Mouse (Mus musculus): Measurements from ENCODE around the gene Olfr1018.

Gene Olfr1018

DNA sequence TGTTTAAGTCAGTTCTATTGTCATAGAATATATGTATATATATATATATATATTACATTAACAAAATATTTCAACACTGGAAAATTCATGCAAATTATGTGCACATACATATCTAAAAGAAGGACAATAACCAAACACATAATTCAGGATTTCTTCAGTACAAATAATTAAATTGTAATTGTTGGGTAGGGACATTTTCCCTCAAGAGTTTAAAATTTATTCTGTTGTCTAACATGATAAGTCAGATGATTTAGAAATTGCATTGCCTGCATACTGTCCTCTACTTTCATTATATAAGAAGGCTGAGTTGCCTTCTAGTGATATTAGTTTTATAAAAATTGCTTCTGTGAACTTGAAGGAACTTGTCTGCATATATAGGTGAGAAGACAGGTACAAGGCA, at the start of gene Olfr1018:
Gene Olfr1018, plus strand, starts transcription at position 301 of the 400 bp plus-strand sequence.
- DNase-seq = no peak

GRCm38 (mm10) chr2:85772413-85772812, 45.9 kb upstream of the Olfr1018 start, which contains the start of gene Olfr1014:
TSS of gene Olfr1014 (plus strand) at chr2:85772713.
- DNase-seq = no peak

DNA sequence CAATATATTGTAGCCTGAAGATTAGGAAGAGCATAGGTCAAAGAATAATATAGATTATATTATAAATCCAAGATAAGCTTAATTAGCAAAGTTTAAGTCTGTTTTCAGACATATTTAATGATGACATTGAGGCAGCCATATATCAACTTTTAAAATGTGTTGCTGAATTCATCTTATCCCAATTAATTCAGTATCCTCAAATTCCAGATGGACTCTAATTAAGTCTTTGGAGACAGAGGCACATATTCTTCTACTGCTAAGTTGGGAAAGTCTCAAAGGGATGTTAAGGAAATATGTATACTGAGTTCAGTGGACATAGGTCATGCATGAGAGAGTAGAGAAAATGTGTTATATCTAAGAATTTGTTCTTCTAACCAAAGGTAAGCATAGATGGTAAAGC, 36.6 kb upstream of the Olfr1018 start, which contains the start of gene Olfr1015:
Gene Olfr1015, plus strand, starts transcription at position 301 of the 400 bp plus-strand sequence.
- no peak for DNase-seq

GRCm38 (mm10) chr2:85792331-85792730, 25.9 kb upstream of the Olfr1018 start:
- DNase-seq = no peak

DNA sequence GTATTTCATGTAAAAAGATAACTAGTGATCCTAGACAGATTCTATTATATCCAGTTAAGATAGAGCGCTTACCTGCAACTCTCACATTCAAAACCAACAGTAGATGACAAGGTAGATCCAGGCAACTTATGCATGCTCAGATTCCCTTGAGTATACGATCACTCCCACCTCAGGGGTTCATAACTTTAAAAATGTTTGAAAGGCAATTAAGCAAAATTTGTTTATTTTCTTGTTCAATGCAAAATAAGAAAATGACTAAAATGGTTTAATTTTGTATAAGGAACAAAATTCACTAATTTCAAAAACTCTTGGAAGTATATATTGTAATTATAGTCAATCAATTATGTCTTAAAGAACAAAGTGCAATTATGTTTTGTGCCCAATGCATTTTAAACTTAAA, 15.8 kb upstream of the Olfr1018 start, which contains the start of gene Olfr1016:
Gene Olfr1016, minus strand, starts transcription at position 101 of the 400 bp plus-strand sequence.
- no peak for DNase-seq

- DNase-seq = no peak
Observed at GRCm38 (mm10) chr2:85804501-85804900, 13.8 kb upstream of the Olfr1018 start.

DNA sequence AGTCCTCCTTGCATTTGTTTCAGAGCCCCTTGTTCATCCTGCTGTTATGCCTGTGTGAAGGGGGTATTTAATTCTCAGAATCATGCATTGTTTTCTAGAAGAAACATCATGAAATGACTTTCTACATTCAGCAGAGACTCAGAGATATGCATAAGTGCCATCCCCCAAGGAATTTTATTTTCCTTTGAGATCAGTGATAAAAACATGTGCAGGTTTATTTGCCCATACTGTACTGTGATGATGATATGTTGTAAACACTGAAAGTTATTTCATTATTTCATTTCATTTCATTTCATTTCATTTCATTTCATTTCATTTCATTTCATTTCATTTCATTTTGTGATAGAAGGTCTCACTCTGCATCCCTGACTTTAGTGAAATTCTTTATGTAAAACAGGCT, 27.1 kb downstream of the Olfr1018 start, which contains the start of gene Olfr1019:
Gene Olfr1019, minus strand, starts transcription at position 101 of the 400 bp plus-strand sequence.
- no peak for DNase-seq

DNA sequence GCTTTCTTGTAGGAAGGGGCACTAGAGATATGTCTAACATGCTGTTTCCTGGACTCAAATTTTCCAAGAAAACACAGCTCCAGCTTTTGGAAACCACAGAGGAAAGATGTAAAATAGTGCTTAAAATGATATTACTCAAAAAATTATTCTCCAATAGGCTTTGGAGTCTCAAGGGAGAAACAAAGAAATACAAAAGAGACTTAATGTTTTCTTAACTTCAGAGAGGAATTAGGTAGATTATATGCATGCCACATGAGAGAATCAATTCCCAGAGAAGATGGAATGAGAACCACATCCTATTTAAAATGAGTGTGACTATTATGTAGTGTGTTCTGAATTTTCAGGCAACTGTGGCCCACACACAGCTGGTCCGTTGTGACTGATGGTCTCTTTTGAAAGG, 28.5 kb downstream of the Olfr1018 start, which contains the start of gene Olfr1020:
Gene Olfr1020, plus strand, starts transcription at position 301 of the 400 bp plus-strand sequence.
- DNase-seq = no peak

DNA sequence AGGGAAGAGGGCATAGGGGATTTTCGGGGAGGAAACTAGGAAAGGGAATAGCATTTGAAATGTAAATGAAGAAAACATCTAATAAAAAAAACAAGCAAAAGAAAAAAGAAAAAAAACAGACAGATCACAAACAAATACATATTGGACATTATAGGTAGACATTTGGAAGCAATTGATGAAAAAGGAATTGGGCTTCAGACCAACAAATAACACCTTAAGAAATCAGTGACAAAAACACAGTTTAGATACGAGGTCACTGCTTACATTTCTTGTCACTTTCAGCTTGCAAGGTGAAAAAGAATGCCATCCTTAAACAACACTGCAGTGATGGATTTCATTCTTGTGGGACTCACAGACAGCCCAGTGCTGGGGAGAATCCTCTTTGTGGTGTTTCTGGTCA, 50.0 kb downstream of the Olfr1018 start, which contains the start of gene Olfr1022:
Gene Olfr1022, plus strand, starts transcription at position 301 of the 400 bp plus-strand sequence.
- DNase-seq = no peak
